Mouse (Mus musculus): ENCODE measurements around the gene Fgfr2. TPM values are rescaled to one million over a fixed set of nuclear protein-coding genes. Genes with fewer than 3 reads are reported as not detected.
A peak's percentile ranks its signal among the peaks of the same experiment; 100 is the strongest.

Gene Fgfr2
- polyA plus RNA-seq, 1 experiment, result 14.7 TPM

DNA sequence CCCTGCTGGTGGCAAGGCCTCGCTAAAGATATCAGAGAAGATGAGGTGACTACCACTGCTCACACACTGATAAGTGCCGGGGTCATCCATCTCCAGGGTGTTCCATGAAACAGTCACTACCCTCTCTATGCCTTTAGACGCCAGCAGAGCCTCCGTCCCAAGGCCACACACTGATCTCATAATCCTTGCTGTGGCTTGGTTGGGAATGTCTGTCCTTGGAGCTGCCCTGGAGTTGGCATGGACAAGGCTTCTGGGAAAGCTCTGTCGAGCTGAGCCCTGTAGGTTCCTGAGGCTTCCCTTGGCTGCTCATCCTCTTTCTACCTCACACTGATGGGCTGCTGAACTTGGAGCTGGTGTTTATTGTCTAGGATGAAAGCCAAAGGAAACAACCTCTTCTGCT is 2336.4 kb downstream of the Fgfr2 start:
- H3K4me3 ChIP-seq (ENCODE audit: low read depth, low read length), result no peak overlapping the region
- H3K36me3 ChIP-seq (ENCODE audit: control insufficient read depth, insufficient read depth, low read length), result no peaks in the 10 kb centered on the region
- 71% methylated on average over 5 of the region's 5 CpGs for WGBS
- no peak overlapping the region for H3K27ac ChIP-seq (ENCODE audit: insufficient read depth, low read depth, low read length)
- H3K27me3 ChIP-seq (ENCODE audit: control insufficient read depth, insufficient read depth, low read length), result no peaks in the 10 kb centered on the region
- TF ChIP-seq CTCF (IDR thresholded peaks at IDR 0.05; ENCODE audit: extremely low read depth, insufficient read length, insufficient replicate concordance, low read depth, low read length) (no peak), POLR2A (IDR thresholded peaks at IDR 0.05; ENCODE audit: low read depth, low read length) (no peak)
- no peaks in the 10 kb centered on the region for H3K4me1 ChIP-seq (ENCODE audit: control insufficient read depth, insufficient read depth, insufficient read length, low read length)

DNA sequence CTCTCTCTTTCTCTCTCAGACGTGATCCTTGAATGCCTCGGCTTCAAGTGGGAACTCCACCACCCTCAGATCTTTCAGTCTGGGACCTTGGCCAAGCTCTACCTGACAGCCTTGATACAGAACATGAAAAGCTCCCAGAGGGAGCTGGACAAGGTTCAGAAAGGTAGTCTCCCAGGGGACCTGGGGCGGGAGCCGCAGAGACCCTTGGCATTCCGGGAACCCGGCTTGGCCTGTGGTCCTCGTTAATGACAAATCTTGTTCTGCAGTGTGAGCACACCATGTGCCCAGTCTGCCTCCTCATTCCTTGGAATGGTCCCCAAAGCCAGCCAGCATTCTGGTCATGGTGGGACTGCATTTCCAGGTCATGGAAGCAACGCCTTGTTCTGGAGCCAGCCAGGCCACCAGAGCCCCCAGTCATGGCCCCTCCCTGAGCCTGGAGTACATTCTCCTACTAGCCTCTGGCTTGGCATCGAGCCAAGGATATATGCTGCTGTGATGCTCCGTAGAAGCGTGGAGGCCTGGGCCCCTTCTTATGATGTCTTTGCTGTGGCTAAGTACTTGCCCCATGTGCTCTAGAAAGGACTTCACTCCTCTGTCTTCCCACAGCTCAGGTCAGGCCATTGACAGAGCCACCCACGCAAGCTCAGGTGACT is 2337.1 kb downstream of the Fgfr2 start:
- Histone ChIP-seq H3K27me3 (ENCODE audit: control insufficient read depth, insufficient read depth, low read length) (no peaks in the 10 kb centered on the region), H3K4me1 (ENCODE audit: control insufficient read depth, insufficient read depth, insufficient read length, low read length) (no peaks in the 10 kb centered on the region), H3K27ac (ENCODE audit: insufficient read depth, low read depth, low read length) (no peak overlapping the region), H3K36me3 (ENCODE audit: control insufficient read depth, insufficient read depth, low read length) (no peaks in the 10 kb centered on the region), H3K4me3 (ENCODE audit: low read depth, low read length) (no peak overlapping the region)
- 58% methylated on average over 12 of the region's 12 CpGs for WGBS
- no peak for TF ChIP-seq POLR2A (IDR thresholded peaks at IDR 0.05; ENCODE audit: low read depth, low read length)
- TF ChIP-seq CTCF (IDR thresholded peaks at IDR 0.05; ENCODE audit: extremely low read depth, insufficient read length, insufficient replicate concordance, low read depth, low read length), result no peak

DNA sequence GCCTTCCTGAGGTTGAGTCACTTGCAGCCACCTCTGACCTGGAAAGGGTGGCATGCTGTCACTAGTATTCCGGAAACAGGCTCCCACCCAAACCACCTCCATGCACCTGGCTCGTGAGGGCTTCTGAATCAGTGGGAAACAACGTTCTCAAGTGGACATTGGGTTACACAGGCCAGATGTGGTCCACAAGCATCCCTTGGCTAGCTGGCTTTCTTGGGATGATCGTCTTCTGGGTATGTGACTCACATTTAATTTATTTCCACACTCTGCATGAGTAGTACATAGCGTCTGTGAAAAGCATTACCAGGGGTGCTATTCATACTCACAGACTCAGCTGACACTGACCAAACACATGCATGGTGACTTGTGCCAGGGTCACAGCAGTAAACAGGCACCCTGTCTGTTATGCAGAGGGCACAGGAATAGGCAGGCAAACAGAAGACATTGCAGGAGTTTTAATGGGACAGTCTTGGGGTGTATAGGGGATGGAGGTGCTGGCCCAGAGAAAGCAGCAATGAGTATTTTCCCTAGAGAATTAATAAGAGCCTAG is 2340.6 kb downstream of the Fgfr2 start:
- H3K4me3 ChIP-seq (ENCODE audit: low read depth, low read length), result no peak overlapping the region
- H3K27ac ChIP-seq (ENCODE audit: insufficient read depth, low read depth, low read length), result no peak overlapping the region
- H3K36me3 ChIP-seq (ENCODE audit: control insufficient read depth, insufficient read depth, low read length), result no peaks in the 10 kb centered on the region
- H3K27me3 ChIP-seq (ENCODE audit: control insufficient read depth, insufficient read depth, low read length), result no peaks in the 10 kb centered on the region
- WGBS, result 71% methylated on average over 5 of the region's 5 CpGs
- H3K4me1 ChIP-seq (ENCODE audit: control insufficient read depth, insufficient read depth, insufficient read length, low read length), result no peaks in the 10 kb centered on the region
- no peak for TF ChIP-seq POLR2A (IDR thresholded peaks at IDR 0.05; ENCODE audit: low read depth, low read length)
- TF ChIP-seq CTCF (IDR thresholded peaks at IDR 0.05; ENCODE audit: extremely low read depth, insufficient read length, insufficient replicate concordance, low read depth, low read length), result no peak

DNA sequence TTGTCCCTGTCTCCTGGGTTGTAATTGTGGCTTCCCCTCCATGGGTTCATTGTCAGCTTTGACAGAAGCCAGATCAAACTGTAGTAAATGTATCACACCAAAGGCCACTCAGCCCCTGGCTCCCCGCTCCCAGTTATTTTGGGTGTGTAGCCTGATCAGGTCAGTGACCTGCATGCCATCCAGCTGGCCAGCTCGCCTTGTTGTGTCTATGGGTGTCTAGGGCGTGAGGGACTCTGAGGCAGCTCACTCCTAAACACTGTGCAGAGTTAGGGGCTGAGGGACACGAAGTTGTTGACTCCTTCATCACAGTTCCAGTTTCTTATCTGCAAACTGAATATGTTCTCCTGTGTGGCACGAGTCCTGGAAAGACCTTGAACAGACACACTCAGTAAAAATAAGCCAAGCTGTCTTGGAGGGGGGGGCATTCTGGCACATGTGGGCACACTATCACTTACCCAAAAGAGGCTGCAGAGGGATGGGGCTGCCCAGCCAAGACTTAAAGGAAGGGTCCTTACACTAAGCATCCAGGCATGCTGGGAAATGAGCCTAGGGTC is 2342.2 kb downstream of the Fgfr2 start:
- TF ChIP-seq CTCF (IDR thresholded peaks at IDR 0.05; ENCODE audit: extremely low read depth, insufficient read length, insufficient replicate concordance, low read depth, low read length) (no peak), POLR2A (IDR thresholded peaks at IDR 0.05; ENCODE audit: low read depth, low read length) (no peak)
- Histone ChIP-seq H3K36me3 (ENCODE audit: control insufficient read depth, insufficient read depth, low read length) (no peaks in the 10 kb centered on the region), H3K27me3 (ENCODE audit: control insufficient read depth, insufficient read depth, low read length) (no peaks in the 10 kb centered on the region), H3K4me1 (ENCODE audit: control insufficient read depth, insufficient read depth, insufficient read length, low read length) (no peaks in the 10 kb centered on the region), H3K4me3 (ENCODE audit: low read depth, low read length) (no peak overlapping the region), H3K27ac (ENCODE audit: insufficient read depth, low read depth, low read length) (no peak overlapping the region)
- WGBS, result 37% methylated on average over 5 of the region's 5 CpGs

DNA sequence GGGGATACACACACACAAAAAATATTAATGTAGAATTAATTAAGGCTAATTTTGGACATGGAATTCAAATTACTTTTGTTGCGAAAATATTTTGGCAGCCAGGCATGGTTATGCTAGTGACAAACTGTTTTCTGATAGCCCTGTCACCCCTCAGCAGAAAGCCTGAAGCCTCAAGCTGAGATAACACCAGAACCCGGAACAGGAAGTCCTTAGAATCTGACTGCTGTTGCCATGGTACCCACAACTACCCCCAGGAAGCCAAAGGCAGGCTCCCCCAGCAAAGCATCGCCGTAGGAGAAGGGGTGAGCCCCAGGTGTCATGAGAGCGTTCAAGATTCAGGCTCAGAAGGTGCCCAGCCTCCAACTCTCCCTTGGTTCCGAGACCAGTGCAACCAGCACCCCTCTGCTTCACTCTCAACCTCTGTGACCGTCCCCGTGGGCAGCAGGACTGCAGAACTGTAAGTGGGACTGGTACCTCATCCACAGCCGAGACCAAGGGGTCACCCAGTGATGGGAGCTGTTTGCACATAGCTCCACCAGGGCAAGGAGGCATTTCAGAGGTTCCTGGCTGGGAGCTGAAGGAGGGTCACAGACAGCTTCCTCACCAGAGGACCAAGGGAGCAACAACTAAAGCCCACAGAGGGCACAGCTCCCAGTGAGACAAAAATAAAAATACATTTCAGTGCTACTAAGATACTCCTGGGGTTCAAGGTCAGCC is 2349.1 kb downstream of the Fgfr2 start, which contains the start of gene Btbd16:
Gene Btbd16 (plus strand): TSS at position 156 of the 717 bp plus-strand sequence.
- Histone ChIP-seq H3K36me3 (ENCODE audit: control insufficient read depth, insufficient read depth, low read length) (no peaks in the 10 kb centered on the region), H3K4me1 (ENCODE audit: control insufficient read depth, insufficient read depth, insufficient read length, low read length) (no peaks in the 10 kb centered on the region; the same call in 1 of the 2 replicates), H3K4me3 (ENCODE audit: low read depth, low read length) (peak within 1 kb of the TSS; percentile 5; the same call in 1 of the 2 replicates), H3K27me3 (ENCODE audit: control insufficient read depth, insufficient read depth, low read length) (no peaks in the 10 kb centered on the region), H3K27ac (ENCODE audit: insufficient read depth, low read depth, low read length) (no peak within 1 kb of the TSS)
- no peak for TF ChIP-seq CTCF (IDR thresholded peaks at IDR 0.05; ENCODE audit: extremely low read depth, insufficient read length, insufficient replicate concordance, low read depth, low read length)
- TF ChIP-seq POLR2A (IDR thresholded peaks at IDR 0.05; ENCODE audit: low read depth, low read length), result no peak
- 55% methylated on average over 9 of the region's 9 CpGs for WGBS

DNA sequence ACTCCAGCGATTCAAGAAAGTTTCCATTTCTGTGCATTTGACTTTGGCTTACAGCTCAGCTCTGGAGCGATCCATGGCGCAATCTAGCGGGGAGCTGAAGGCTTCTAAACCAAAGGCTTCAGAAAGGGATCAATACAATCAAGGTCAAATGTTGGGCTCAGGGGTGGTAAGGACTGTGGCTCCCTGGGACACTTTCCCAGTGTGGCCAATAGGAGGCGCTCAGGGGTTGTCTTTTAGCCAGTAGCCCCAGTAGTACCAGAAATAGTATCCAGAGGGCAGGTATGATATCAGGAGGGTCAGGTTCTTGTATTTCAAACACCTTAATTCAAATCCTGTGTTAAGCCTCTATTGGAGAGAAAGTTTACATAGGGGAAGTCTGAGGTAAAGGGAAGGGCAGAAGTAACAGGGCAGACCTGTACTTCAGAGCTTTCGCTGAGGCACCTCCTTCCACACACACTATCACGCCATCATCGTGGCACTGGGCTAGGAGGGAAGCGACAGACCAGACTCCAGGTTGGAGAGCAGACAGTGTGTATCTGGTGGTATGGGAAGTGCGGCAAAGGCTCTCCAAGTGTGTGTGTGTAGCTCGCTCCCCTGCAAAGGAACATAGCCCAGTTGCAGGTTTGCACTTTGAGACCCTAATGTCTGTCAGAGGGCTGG is 2349.8 kb downstream of the Fgfr2 start:
- TF ChIP-seq CTCF (IDR thresholded peaks at IDR 0.05; ENCODE audit: extremely low read depth, insufficient read length, insufficient replicate concordance, low read depth, low read length) (peak; percentile 71; the same call in 1 of the 2 replicates), POLR2A (IDR thresholded peaks at IDR 0.05; ENCODE audit: low read depth, low read length) (no peak)
- H3K4me1 ChIP-seq (ENCODE audit: control insufficient read depth, insufficient read depth, insufficient read length, low read length), result no peaks in the 10 kb centered on the region; the same call in 1 of the 2 replicates
- WGBS, result 60% methylated on average over 11 of the region's 11 CpGs

More for the DNA sequence above, 2349.8 kb downstream of the Fgfr2 start:
- Histone ChIP-seq H3K4me3 (ENCODE audit: low read depth, low read length) (no peak overlapping the region), H3K27me3 (ENCODE audit: control insufficient read depth, insufficient read depth, low read length) (no peaks in the 10 kb centered on the region), H3K27ac (ENCODE audit: insufficient read depth, low read depth, low read length) (no peak overlapping the region), H3K36me3 (ENCODE audit: control insufficient read depth, insufficient read depth, low read length) (no peaks in the 10 kb centered on the region)

Data from small intestine, adult 2 months (tissue).